14 mouse cellular contexts compared by ENCODE assay signal in the genomic region with DNA sequence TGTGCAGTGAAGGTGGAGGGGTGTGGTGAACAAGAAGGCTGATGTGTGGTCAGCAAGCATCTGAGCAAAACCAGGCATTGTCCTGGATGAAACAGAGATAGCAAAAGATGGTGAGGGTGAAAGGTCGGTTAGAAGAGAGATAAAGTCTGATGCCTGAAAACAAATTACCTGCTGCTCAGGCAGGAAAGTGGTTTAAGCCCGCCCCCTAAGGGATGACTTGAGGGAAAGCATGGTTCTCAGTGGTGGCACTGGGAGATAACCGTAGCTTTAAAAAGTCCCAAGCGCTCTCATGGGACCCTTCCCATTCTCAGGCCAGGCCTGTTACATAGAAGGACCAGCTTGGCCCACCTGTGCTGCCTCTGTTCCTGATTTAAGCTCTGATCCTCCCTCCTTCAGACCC.
DNase-seq lines count a peak whose midpoint lies in the region; ATAC-seq and TF ChIP-seq lines count a peak whose summit lies in the region.
"Had no signal": no experiment of that assay in that cellular context is flagged by ENCODE, and none has a peak within 500 bp of the region (broad histone marks: within the 10 kb centered on the region; RNA-seq: fewer than 3 reads in every experiment).

No protein-coding gene starts in this region.

- no peaks in the 10 kb centered on the region for H3K27me3 ChIP-seq in heart, embryonic 13.5 days (replicated peaks)
- no peaks in the 10 kb centered on the region for H3K27me3 ChIP-seq in lung, embryonic 14.5 days (ENCODE audit: insufficient read depth, low read length)
- H3K27me3 ChIP-seq: midbrain, embryonic 15.5 days had no signal

- no peak for DNase-seq in heart, adult 11 months
- DNase-seq in lung, embryonic 14.5 days, result no peak
- no peak for DNase-seq in lung, postnatal 14 days
- peak; percentile 32 for DNase-seq in embryo, embryonic 10.5 days (ENCODE audit: low spot score)
- DNase-seq in retina, postnatal 1 day, result peak; percentile 15
- DNase-seq: adrenal gland, postnatal 10 days; kidney, adult 11 months; kidney, postnatal 4 days; liver; right cerebral cortex, adult 18-20 months had no signal

- no peak overlapping the region for H3K4me3 ChIP-seq in heart, embryonic 13.5 days
- H3K4me3 ChIP-seq in lung, embryonic 14.5 days (ENCODE audit: low read depth, low read length), result no peak overlapping the region
- H3K4me3 ChIP-seq: midbrain, embryonic 15.5 days had no signal

- peak; percentile 40 for TF ChIP-seq CTCF in lung, embryonic 14.5 days (IDR thresholded peaks at IDR 0.05; ENCODE audit: low read depth)

- 0 out of 2 replicates have a peak overlapping the region, but pooled peaks have one; percentile 10 for H3K9ac ChIP-seq in heart, embryonic 13.5 days
- H3K9ac ChIP-seq in lung, embryonic 14.5 days, result no peak overlapping the region
- H3K9ac ChIP-seq: midbrain, embryonic 15.5 days had no signal

- 26% methylated on average over 4 of the region's 4 CpGs for WGBS in heart, embryonic 13.5 days
- WGBS in lung, embryonic 14.5 days, result 34% methylated on average over 4 of the region's 4 CpGs

- no peak overlapping the region for H3K4me2 ChIP-seq in heart, embryonic 13.5 days
- H3K4me2 ChIP-seq in lung, embryonic 14.5 days, result no peak overlapping the region
- H3K4me2 ChIP-seq: midbrain, embryonic 15.5 days had no signal

- H3K36me3 ChIP-seq in heart, embryonic 13.5 days, result no peaks in the 10 kb centered on the region
- H3K36me3 ChIP-seq in lung, embryonic 14.5 days (ENCODE audit: insufficient read depth), result no peaks in the 10 kb centered on the region
- H3K36me3 ChIP-seq: midbrain, embryonic 15.5 days had no signal

- peak overlapping the region; percentile 57 for H3K27ac ChIP-seq in heart, embryonic 13.5 days (replicated peaks)
- no peak overlapping the region for H3K27ac ChIP-seq in lung, embryonic 14.5 days (ENCODE audit: low read depth)
- H3K27ac ChIP-seq: midbrain, embryonic 15.5 days had no signal

- ATAC-seq in heart, embryonic 13.5 days (ENCODE audit: extremely low read depth, insufficient number of reproducible peaks, low FRiP score, low TSS enrichment), result no peak
- ATAC-seq in lung, embryonic 14.5 days (ENCODE audit: insufficient read depth), result no peak
- ATAC-seq in frontal cortex, adult (ENCODE audit: low TSS enrichment), result no peak
- ATAC-seq: lung, postnatal 0 days; midbrain, embryonic 15.5 days had no signal

- H3K4me1 ChIP-seq in heart, embryonic 13.5 days, result peaks cover 48% of the 10 kb centered on the region
- peaks cover 4% of the 10 kb centered on the region; the same call in 1 of the 2 replicates for H3K4me1 ChIP-seq in lung, embryonic 14.5 days (ENCODE audit: insufficient read depth)
- H3K4me1 ChIP-seq: midbrain, embryonic 15.5 days had no signal

- 0 out of 2 replicates have a peak, but pooled peaks cover 2% of the 10 kb centered on the region for H3K9me3 ChIP-seq in heart, embryonic 13.5 days
- no peaks in the 10 kb centered on the region for H3K9me3 ChIP-seq in lung, embryonic 14.5 days (ENCODE audit: low read depth, low read length)
- H3K9me3 ChIP-seq: midbrain, embryonic 15.5 days had no signal

Comparison
In these comparisons a context has a peak if more than half of its experiments do, and no peak if none do; other contexts are left out.
1. DNase-seq: peak in embryo, embryonic 10.5 days (single experiment) and retina, postnatal 1 day (single experiment); none in heart, adult 11 months (single experiment), lung, embryonic 14.5 days (single experiment) and lung, postnatal 14 days (single experiment).